Mouse (Mus musculus) heart, postnatal 0 days (tissue): ENCODE data around the gene Fam241a. TPM values are rescaled to one million over a fixed set of nuclear protein-coding genes. Genes with fewer than 3 reads are reported as not detected.

Source experiments
- ATAC-seq: fragments of 200-750 bp; cut with Nextera tagmentation; 2 replicates; pipeline ENCODE4 v1.8.0; 2017; ENCODE audit warnings: low read depth, moderate number of reproducible peaks, moderate library complexity; ENCODE audit not compliant: insufficient read depth
- DNase-seq: peaks from one replicate; pipeline ENCODE4 v3.0.0-alpha.2; 2016; ENCODE audit warnings: low spot score
- H3K27ac ChIP-seq: fragments of 300-500 bp; sonication (generic); 2 replicates; pipeline ENCODE4 v1.5.1; 2014; ENCODE audit warnings: low read depth, mild to moderate bottlenecking
- H3K27me3 ChIP-seq: fragments of 300-500 bp; sonication (generic); 2 replicates; pipeline ENCODE4 v1.6.1; 2014; ENCODE audit warnings: low read length, mixed read lengths; ENCODE audit not compliant: control insufficient read depth, insufficient read depth
- H3K36me3 ChIP-seq: fragments of 300-500 bp; sonication (generic); replicated peaks from 2 replicates; pipeline ENCODE4 v1.6.1; 2014; ENCODE audit warnings: low read length, mixed read lengths; ENCODE audit not compliant: control insufficient read depth, insufficient read depth
- H3K4me1 ChIP-seq: fragments of 300-500 bp; sonication (generic); 2 replicates; pipeline ENCODE4 v1.6.1; 2014; ENCODE audit warnings: antibody characterized with exemption; ENCODE audit not compliant: control insufficient read depth, insufficient read depth
- H3K4me2 ChIP-seq: fragments of 300-500 bp; sonication (generic); 2 replicates; pipeline ENCODE4 v1.6.1; 2014; ENCODE audit warnings: low read depth, mild to moderate bottlenecking, low read length, moderate library complexity
- H3K4me3 ChIP-seq: fragments of 300-500 bp; sonication (generic); 2 replicates; pipeline ENCODE4 v1.5.1; 2014; ENCODE audit warnings: low read depth, low read length
- H3K9ac ChIP-seq: fragments of 300-500 bp; sonication (generic); replicated peaks from 2 replicates; pipeline ENCODE4 v1.6.1; 2014; ENCODE audit warnings: low read depth, low read length, mixed read lengths
- H3K9me3 ChIP-seq: fragments of 300-500 bp; sonication (generic); replicated peaks from 2 replicates; pipeline ENCODE4 v1.6.1; 2016; ENCODE audit warnings: low read length; ENCODE audit not compliant: control insufficient read depth
- CTCF ChIP-seq: IDR thresholded peaks from 2 replicates; pipeline ENCODE4 v1.5.1; 2016; ENCODE audit warnings: antibody characterized with exemption, control low read depth, low read depth
- EP300 ChIP-seq: IDR thresholded peaks from 2 replicates; pipeline ENCODE4 v1.6.1; 2016; ENCODE audit warnings: antibody characterized with exemption, low read depth
- WGBS: fragments of 180-500 bp; shearing (Covaris S2); extraction: QIAGEN DNeasy Blood & Tissue Kit; methylation state at CpG from one replicate; pipeline ENCODE4 v1.1.7; 2014; 5-methylcytosine and 5-hydroxymethylcytosine counted together
- polyA plus RNA-seq: library from polyadenylated mRNA; unstranded; fragments of >200 nt; fragmentation: Nextera tagmentation; extraction: Ambion mirVana; gene quantifications from 2 replicates; pipeline ENCODE4 v1.2.1, GENCODE M21; 2015
- total RNA-seq: library from RNA; depleted of rRNA; stranded (reverse); fragments of >200 nt; gene quantifications from 2 replicates; pipeline ENCODE4 v1.2.3, GENCODE M21; 2014; ENCODE audit warnings: low replicate concordance

Fam241a gene
- total and polyA plus RNA-seq, 2 experiments from 2014 or later: 8.3 to 9.1 TPM

DNA sequence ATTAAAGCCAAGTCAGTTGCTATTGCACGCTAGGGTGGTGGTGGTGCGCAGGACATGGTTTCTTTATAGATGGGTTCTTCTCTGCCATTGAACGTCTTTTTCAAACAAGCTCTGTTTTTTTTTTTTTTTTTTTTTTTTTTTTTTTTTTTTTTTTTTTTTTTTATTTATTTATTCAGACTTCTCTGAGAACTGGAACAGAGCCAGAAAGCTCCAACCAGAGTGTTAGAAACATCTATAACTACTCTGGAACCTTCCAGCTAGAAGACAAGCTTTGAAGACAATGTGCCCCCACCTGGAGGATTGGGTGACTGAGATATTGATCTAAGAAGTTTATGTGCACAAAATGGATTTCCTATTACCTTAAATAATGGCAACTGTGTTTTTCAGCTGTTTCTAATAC is 32.6 kb downstream of the Fam241a start:
- TF ChIP-seq EP300 (no peak), CTCF (no peak)
- no peaks in the 10 kb centered on the region; the same call in 1 of the 2 replicates for H3K4me1 ChIP-seq
- 35% methylated on average over 3 of the region's 3 CpGs for WGBS
- no peak overlapping the region for H3K27ac ChIP-seq
- no peaks in the 10 kb centered on the region for H3K36me3 ChIP-seq
- H3K4me3 ChIP-seq: no peak overlapping the region
- H3K27me3 ChIP-seq: no peaks in the 10 kb centered on the region
- H3K4me2 ChIP-seq: no peak overlapping the region
- no peaks in the 10 kb centered on the region for H3K9me3 ChIP-seq
- ATAC-seq: no peak
- H3K9ac ChIP-seq: no peak overlapping the region
- no peak for DNase-seq

DNA sequence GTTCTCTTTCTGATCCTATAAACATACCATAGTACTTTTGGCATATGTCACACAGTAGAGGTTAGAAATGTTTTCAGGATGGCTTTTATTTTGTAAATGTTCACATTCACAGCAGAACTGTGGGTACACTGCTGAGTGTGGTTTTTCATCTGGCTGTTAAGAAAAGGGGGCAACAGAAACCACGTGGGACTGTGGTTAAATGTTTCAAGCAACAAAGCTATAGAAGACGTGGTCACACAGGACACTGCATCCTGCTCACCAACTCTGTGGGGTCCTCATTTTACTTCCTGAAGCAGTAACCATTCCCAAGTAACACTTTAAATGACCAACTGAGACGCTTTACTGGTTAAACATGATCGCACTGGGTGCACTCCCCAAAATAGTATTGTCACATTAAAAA is 33.6 kb downstream of the Fam241a start:
- Histone ChIP-seq H3K36me3 (no peaks in the 10 kb centered on the region), H3K27me3 (no peaks in the 10 kb centered on the region), H3K9ac (no peak overlapping the region), H3K9me3 (no peaks in the 10 kb centered on the region), H3K27ac (no peak overlapping the region), H3K4me3 (no peak overlapping the region), H3K4me1 (no peaks in the 10 kb centered on the region; the same call in 1 of the 2 replicates), H3K4me2 (no peak overlapping the region)
- TF ChIP-seq CTCF: no peak
- no peak for TF ChIP-seq EP300
- no peak for DNase-seq
- WGBS: 76% methylated on average over 4 of the region's 4 CpGs
- no peak for ATAC-seq

DNA sequence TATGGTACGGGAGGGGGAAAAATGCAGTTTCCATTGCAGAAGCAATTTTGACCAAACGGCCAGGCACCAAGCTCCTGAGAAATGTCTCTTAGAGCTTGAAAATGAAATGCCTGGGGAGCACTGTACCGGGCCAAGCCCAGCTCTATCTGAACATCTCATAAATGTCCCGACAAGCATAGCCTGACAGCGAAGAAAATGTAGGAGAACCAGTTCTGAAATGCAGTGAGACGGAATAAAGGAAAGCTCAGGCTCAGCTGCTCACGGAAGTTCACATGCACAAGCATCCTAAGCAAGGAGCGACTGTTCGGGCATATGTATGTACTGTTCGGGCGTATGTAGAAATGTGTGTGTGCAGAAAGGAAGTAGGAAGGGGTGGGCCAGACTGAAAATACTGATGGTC is 34.8 kb downstream of the Fam241a start:
- H3K27me3 ChIP-seq: no peaks in the 10 kb centered on the region
- no peak for TF ChIP-seq EP300
- no peak for TF ChIP-seq CTCF
- DNase-seq: no peak
- H3K4me2 ChIP-seq: no peak overlapping the region
- H3K4me3 ChIP-seq: no peak overlapping the region
- WGBS: 88% methylated on average over 11 of the region's 11 CpGs
- H3K27ac ChIP-seq: no peak overlapping the region
- no peak for ATAC-seq
- no peaks in the 10 kb centered on the region for H3K36me3 ChIP-seq
- H3K4me1 ChIP-seq: no peaks in the 10 kb centered on the region; the same call in 1 of the 2 replicates
- H3K9me3 ChIP-seq: no peaks in the 10 kb centered on the region
- H3K9ac ChIP-seq: no peak overlapping the region

DNA sequence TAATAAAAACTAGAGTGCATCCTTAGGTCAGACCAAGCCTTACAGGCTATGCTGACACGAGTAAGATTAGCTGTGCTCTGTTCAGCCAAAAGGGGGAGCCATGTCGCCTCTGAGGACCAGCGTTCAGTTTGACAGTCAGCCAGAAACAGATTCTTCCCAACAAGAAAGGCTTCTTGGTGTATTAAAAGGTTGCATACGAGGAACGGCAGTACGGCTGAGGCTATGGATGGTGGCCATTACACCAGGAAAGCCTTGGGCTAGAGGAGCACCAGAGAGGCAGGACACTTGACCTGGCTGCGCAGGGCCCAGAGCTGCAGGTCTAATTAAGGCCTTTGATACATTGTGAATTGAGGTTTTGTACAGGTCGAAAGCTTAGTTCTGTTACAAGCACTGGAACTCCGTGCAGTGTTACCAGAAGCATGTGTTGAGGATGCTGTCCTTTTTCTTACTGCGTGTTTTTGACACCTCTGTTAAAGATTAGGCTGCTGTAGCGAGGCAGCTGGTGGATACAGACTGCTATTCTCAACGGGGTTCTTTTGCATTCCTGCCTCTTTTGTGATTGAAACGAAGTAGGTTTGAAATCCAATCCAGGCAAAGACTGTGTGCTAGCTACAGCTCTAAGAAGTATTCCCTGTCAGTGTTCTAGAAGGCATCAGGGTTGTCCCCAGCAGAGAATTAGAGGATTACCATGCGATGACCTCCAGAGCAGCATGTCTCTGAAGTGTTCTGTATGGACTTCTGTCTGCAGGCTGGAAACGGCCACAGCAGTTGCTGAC is 42.5 kb downstream of the Fam241a start:
- DNase-seq (peak; percentile 80), ATAC-seq (no peak; the same call in 1 of the 2 replicates)
- Histone ChIP-seq H3K4me1 (no peaks in the 10 kb centered on the region), H3K9ac (no peak overlapping the region), H3K4me2 (no peak overlapping the region), H3K27ac (no peak overlapping the region), H3K36me3 (no peaks in the 10 kb centered on the region), H3K9me3 (no peaks in the 10 kb centered on the region), H3K27me3 (no peaks in the 10 kb centered on the region; the same call in 1 of the 2 replicates), H3K4me3 (no peak overlapping the region)
- 23% methylated on average over 15 of the region's 15 CpGs for WGBS
- TF ChIP-seq CTCF (peak; percentile 93), EP300 (no peak)

DNA sequence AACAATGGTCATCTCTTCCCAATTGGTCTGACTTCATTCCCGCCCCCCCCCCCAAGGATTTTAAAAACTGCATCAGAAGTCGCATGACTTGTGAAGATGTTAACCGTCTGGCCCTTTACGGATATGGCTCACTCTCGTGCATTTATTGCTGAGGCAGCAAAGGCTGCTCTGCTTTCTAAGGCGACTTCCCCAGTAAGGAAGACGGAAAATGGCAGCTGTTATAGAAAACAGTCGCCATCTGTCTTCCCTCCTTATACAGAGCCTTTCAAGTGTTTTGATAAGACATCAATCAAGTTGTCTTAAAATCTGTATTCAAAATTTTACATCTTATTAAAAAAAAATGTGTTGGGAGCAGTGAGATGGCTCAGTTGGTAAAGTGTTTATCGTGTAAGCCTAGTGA is 43.4 kb downstream of the Fam241a start:
- TF ChIP-seq CTCF (no peak), EP300 (no peak)
- no peaks in the 10 kb centered on the region for H3K9me3 ChIP-seq
- no peak overlapping the region for H3K4me3 ChIP-seq
- ATAC-seq: no peak
- no peak overlapping the region for H3K4me2 ChIP-seq
- H3K36me3 ChIP-seq: no peaks in the 10 kb centered on the region
- H3K27me3 ChIP-seq: no peaks in the 10 kb centered on the region; the same call in 1 of the 2 replicates
- no peak overlapping the region for H3K27ac ChIP-seq
- H3K9ac ChIP-seq: no peak overlapping the region
- no peaks in the 10 kb centered on the region for H3K4me1 ChIP-seq
- WGBS: 76% methylated on average over 9 of the region's 9 CpGs
- DNase-seq: no peak
